Mouse (Mus musculus) heart, embryonic 14.5 days (tissue): ENCODE data around the gene Itpk1. TPM values are rescaled to one million over a fixed set of nuclear protein-coding genes. Genes with fewer than 3 reads are reported as not detected.

Experiments
- ATAC-seq: fragments of 200-750 bp; cut with Nextera tagmentation; 2 replicates; pipeline ENCODE4 v1.8.0; 2017; ENCODE audit warnings: low read depth, moderate TSS enrichment; ENCODE audit not compliant: insufficient number of reproducible peaks, insufficient read depth, low FRiP score
- H3K27ac ChIP-seq, 2 experiments: fragments of 200-500 bp in 1 of 2; fragments of 300-500 bp in 1 of 2; sonication (generic) in 1 of 2; replicated peaks in 1 of 2; 2 replicates each; pipeline ENCODE4 v1.5.1; 2012 to 2014; ENCODE audit warnings: low read depth in 2 of 2, low read length in 2 of 2, control low read depth in 1 of 2, mild to moderate bottlenecking in 1 of 2, mixed read lengths in 1 of 2; ENCODE audit not compliant: control insufficient read depth in 1 of 2, insufficient read depth in 1 of 2
- H3K27me3 ChIP-seq: fragments of 300-500 bp; sonication (generic); 2 replicates; pipeline ENCODE4 v1.6.1; 2014; ENCODE audit warnings: mild to moderate bottlenecking, low read length, control low read depth; ENCODE audit not compliant: control insufficient read depth, insufficient read depth
- H3K36me3 ChIP-seq: fragments of 300-500 bp; sonication (generic); 2 replicates; pipeline ENCODE4 v1.6.1; 2014; ENCODE audit warnings: mild to moderate bottlenecking, control low read depth, low read length, mixed read lengths; ENCODE audit not compliant: control insufficient read depth, insufficient read depth
- H3K4me1 ChIP-seq, 2 experiments: fragments of 200-500 bp in 1 of 2; fragments of 300-500 bp in 1 of 2; sonication (generic) in 1 of 2; 2 replicates each; pipeline ENCODE4 v1.6.1; 2012 to 2014; ENCODE audit warnings: low read length in 2 of 2, control low read depth in 1 of 2, mixed read lengths in 1 of 2; ENCODE audit not compliant: control insufficient read depth in 2 of 2, insufficient read depth in 2 of 2
- H3K4me2 ChIP-seq: fragments of 300-500 bp; sonication (generic); 2 replicates; pipeline ENCODE4 v1.6.1; 2014; ENCODE audit warnings: mild to moderate bottlenecking, low read length
- H3K4me3 ChIP-seq, 2 experiments: fragments of 200-500 bp in 1 of 2; fragments of 300-500 bp in 1 of 2; sonication (generic) in 1 of 2; 2 replicates each; pipeline ENCODE4 v1.5.1; 2012 to 2014; ENCODE audit warnings: low read length in 2 of 2, mild to moderate bottlenecking in 2 of 2, control low read depth in 1 of 2, low read depth in 1 of 2, moderate library complexity in 1 of 2; ENCODE audit not compliant: control insufficient read depth in 1 of 2, insufficient read depth in 1 of 2
- H3K9ac ChIP-seq: fragments of 300-500 bp; sonication (generic); 2 replicates; pipeline ENCODE4 v1.6.1; 2014; ENCODE audit warnings: mild to moderate bottlenecking, low read length
- H3K9me3 ChIP-seq: fragments of 300-500 bp; sonication (generic); 2 replicates; pipeline ENCODE4 v1.6.1; 2016; ENCODE audit warnings: low read length, control low read depth; ENCODE audit not compliant: control insufficient read depth
- WGBS: fragments of 180-500 bp; shearing (Covaris S2); extraction: QIAGEN DNeasy Blood & Tissue Kit; methylation state at CpG from one replicate; pipeline ENCODE4 v1.1.7; 2014; 5-methylcytosine and 5-hydroxymethylcytosine counted together
- polyA plus RNA-seq: library from polyadenylated mRNA; unstranded; fragments of >200 nt; fragmentation: Nextera tagmentation; extraction: Ambion mirVana; gene quantifications from 2 replicates; pipeline ENCODE4 v1.2.1, GENCODE M21; 2014

The Itpk1 gene
- polyA plus RNA-seq, 1 experiment from 2014 or later = 4.2 TPM

- Histone ChIP-seq H3K27ac (no peak overlapping the region), H3K9me3 (no peaks in the 10 kb centered on the region), H3K9ac (no peak overlapping the region), H3K4me2 (no peak overlapping the region), H3K36me3 (no peaks in the 10 kb centered on the region), H3K27me3 (no peaks in the 10 kb centered on the region), H3K4me3 (no peak overlapping the region), H3K4me1 (peaks cover 17 to 18% of the 10 kb centered on the region in 2 experiments)
- WGBS = 87% methylated on average over 8 of the region's 8 CpGs
- no peak for ATAC-seq
These were observed 97.7 kb downstream of the Itpk1 start for GRCm38 (mm10) chr12:102607066-102607465.

GRCm38 (mm10) chr12:102605607-102606006 lies 99.1 kb downstream of the Itpk1 start:
- H3K9me3 ChIP-seq = no peaks in the 10 kb centered on the region
- H3K27me3 ChIP-seq = no peaks in the 10 kb centered on the region
- no peak overlapping the region for H3K4me3 ChIP-seq
- no peak overlapping the region for H3K9ac ChIP-seq
- no peak overlapping the region for H3K4me2 ChIP-seq
- no peak for ATAC-seq
- no peak overlapping the region for H3K27ac ChIP-seq
- peaks cover 20 to 21% of the 10 kb centered on the region in 2 experiments for H3K4me1 ChIP-seq
- no peaks in the 10 kb centered on the region for H3K36me3 ChIP-seq
- WGBS = 83% methylated on average over 6 of the region's 6 CpGs

- WGBS = 74% methylated on average over 9 of the region's 9 CpGs
- Histone ChIP-seq H3K9me3 (peaks cover 4% of the 10 kb centered on the region; the same call in 1 of the 2 replicates), H3K4me2 (no peak overlapping the region), H3K4me3 (no peak overlapping the region), H3K9ac (no peak overlapping the region), H3K4me1 (peaks cover 21 to 23% of the 10 kb centered on the region in 2 experiments), H3K27me3 (no peaks in the 10 kb centered on the region), H3K27ac (no peak overlapping the region), H3K36me3 (no peaks in the 10 kb centered on the region)
- ATAC-seq = no peak
These were observed 102.3 kb downstream of the Itpk1 start for GRCm38 (mm10) chr12:102602255-102603041.

- Histone ChIP-seq H3K4me1 (peaks cover 23 to 27% of the 10 kb centered on the region in 2 experiments), H3K9ac (no peak overlapping the region), H3K4me3 (no peak overlapping the region), H3K4me2 (no peak overlapping the region), H3K27ac (no peak overlapping the region), H3K36me3 (no peaks in the 10 kb centered on the region), H3K9me3 (peaks cover 4% of the 10 kb centered on the region; the same call in 1 of the 2 replicates), H3K27me3 (no peaks in the 10 kb centered on the region)
- WGBS = 45% methylated on average over 8 of the region's 8 CpGs
- ATAC-seq = no peak
These were observed 102.9 kb downstream of the Itpk1 start for GRCm38 (mm10) chr12:102601847-102602246.

GRCm38 (mm10) chr12:102600345-102600744 lies 104.4 kb downstream of the Itpk1 start:
- Histone ChIP-seq H3K4me2 (no peak overlapping the region), H3K27ac (no peak overlapping the region), H3K9ac (no peak overlapping the region), H3K4me1 (peaks cover 23 to 34% of the 10 kb centered on the region in 2 experiments), H3K4me3 (no peak overlapping the region), H3K27me3 (no peaks in the 10 kb centered on the region), H3K36me3 (no peaks in the 10 kb centered on the region), H3K9me3 (peaks cover 4% of the 10 kb centered on the region; the same call in 1 of the 2 replicates)
- WGBS = 85% methylated on average over 6 of the region's 6 CpGs
- ATAC-seq = no peak

- no peak overlapping the region for H3K4me3 ChIP-seq
- H3K27ac ChIP-seq = peak overlapping the region in 1 of 2 experiments; percentile 62; a peak in 1 of 4 replicates
- peaks cover 4% of the 10 kb centered on the region; the same call in 1 of the 2 replicates for H3K9me3 ChIP-seq
- H3K4me2 ChIP-seq = no peak overlapping the region
- H3K36me3 ChIP-seq = no peaks in the 10 kb centered on the region
- H3K4me1 ChIP-seq = peaks cover 23 to 35% of the 10 kb centered on the region in 2 experiments
- 62% methylated on average over 7 of the region's 7 CpGs for WGBS
- ATAC-seq = no peak
- H3K27me3 ChIP-seq = no peaks in the 10 kb centered on the region
- no peak overlapping the region for H3K9ac ChIP-seq
These were observed 104.9 kb downstream of the Itpk1 start for GRCm38 (mm10) chr12:102599801-102600200.

GRCm38 (mm10) chr12:102598535-102598934 lies 106.2 kb downstream of the Itpk1 start:
- Histone ChIP-seq H3K36me3 (no peaks in the 10 kb centered on the region), H3K4me2 (no peak overlapping the region), H3K27me3 (no peaks in the 10 kb centered on the region), H3K4me3 (no peak overlapping the region), H3K9me3 (peaks cover 4% of the 10 kb centered on the region; the same call in 1 of the 2 replicates), H3K9ac (no peak overlapping the region), H3K27ac (no peak overlapping the region), H3K4me1 (peaks cover 34 to 47% of the 10 kb centered on the region in 2 experiments)
- WGBS = 93% methylated on average over 3 of the region's 3 CpGs
- ATAC-seq = no peak
